Mouse (Mus musculus): Measurements from ENCODE around the gene Trim14. TPM values are rescaled to one million over a fixed set of nuclear protein-coding genes. Genes with fewer than 3 reads are reported as not detected.
A peak's percentile ranks its signal among the peaks of the same experiment; 100 is the strongest.

The Trim14 gene
- polyA plus RNA-seq, 1 experiment: 14.6 TPM

- peak; percentile 71 for DNase-seq
- no peaks in the 10 kb centered on the region for H3K4me1 ChIP-seq (ENCODE audit: control insufficient read depth, insufficient read depth, low read length)
- TF ChIP-seq CTCF (IDR thresholded peaks at IDR 0.05; ENCODE audit: insufficient read depth, low read length) (peak; percentile 91), POLR2A (IDR thresholded peaks at IDR 0.05; ENCODE audit: borderline replicate concordance, extremely low read depth, low read depth, low read length) (no peak)
- H3K4me3 ChIP-seq (replicated peaks; ENCODE audit: extremely low read depth, low read depth, low read length): no peak overlapping the region
- WGBS: 47% methylated on average over 4 of the region's 4 CpGs
Observed at GRCm38 (mm10) chr4:46497286-46497892, 38.6 kb downstream of the Trim14 start.

- TF ChIP-seq CTCF (IDR thresholded peaks at IDR 0.05; ENCODE audit: insufficient read depth, low read length) (no peak), POLR2A (IDR thresholded peaks at IDR 0.05; ENCODE audit: borderline replicate concordance, extremely low read depth, low read depth, low read length) (no peak)
- Histone ChIP-seq H3K4me1 (ENCODE audit: control insufficient read depth, insufficient read depth, low read length) (no peaks in the 10 kb centered on the region), H3K4me3 (replicated peaks; ENCODE audit: extremely low read depth, low read depth, low read length) (no peak overlapping the region)
- no peak for DNase-seq
- 84% methylated on average over 12 of the region's 12 CpGs for WGBS
Observed at GRCm38 (mm10) chr4:46495543-46495942, 40.4 kb downstream of the Trim14 start.

- no peak for DNase-seq
- no peak for TF ChIP-seq POLR2A (IDR thresholded peaks at IDR 0.05; ENCODE audit: borderline replicate concordance, extremely low read depth, low read depth, low read length)
- no peak for TF ChIP-seq CTCF (IDR thresholded peaks at IDR 0.05; ENCODE audit: insufficient read depth, low read length)
- H3K4me3 ChIP-seq (replicated peaks; ENCODE audit: extremely low read depth, low read depth, low read length): no peak overlapping the region
- H3K4me1 ChIP-seq (ENCODE audit: control insufficient read depth, insufficient read depth, low read length): peaks cover 5% of the 10 kb centered on the region; the same call in 1 of the 2 replicates
- WGBS: 97% methylated on average over 6 of the region's 6 CpGs
Observed at GRCm38 (mm10) chr4:46493071-46493470, 42.9 kb downstream of the Trim14 start.

- peaks cover 10% of the 10 kb centered on the region for H3K4me1 ChIP-seq (ENCODE audit: control insufficient read depth, insufficient read depth, low read length)
- WGBS: under 1% methylated on average over 58 of the region's 58 CpGs
- H3K4me3 ChIP-seq (replicated peaks; ENCODE audit: extremely low read depth, low read depth, low read length): peak within 1 kb of the TSS; percentile 88
- peak; percentile 62; the same call in 1 of the 2 replicates for TF ChIP-seq POLR2A (IDR thresholded peaks at IDR 0.05; ENCODE audit: borderline replicate concordance, extremely low read depth, low read depth, low read length)
- TF ChIP-seq CTCF (IDR thresholded peaks at IDR 0.05; ENCODE audit: insufficient read depth, low read length): no peak
- DNase-seq: peak; percentile 92
Observed at GRCm38 (mm10) chr4:46489028-46489925, 46.7 kb downstream of the Trim14 start, which contains the start of gene Nans. TSS of gene Nans (plus strand) at chr4:46489248.

- no peak for TF ChIP-seq CTCF (IDR thresholded peaks at IDR 0.05; ENCODE audit: insufficient read depth, low read length)
- TF ChIP-seq POLR2A (IDR thresholded peaks at IDR 0.05; ENCODE audit: borderline replicate concordance, extremely low read depth, low read depth, low read length): no peak
- H3K4me3 ChIP-seq (replicated peaks; ENCODE audit: extremely low read depth, low read depth, low read length): no peak overlapping the region
- peak; percentile 57 for DNase-seq
- H3K4me1 ChIP-seq (ENCODE audit: control insufficient read depth, insufficient read depth, low read length): peaks cover 10% of the 10 kb centered on the region
- 25% methylated on average over 5 of the region's 5 CpGs for WGBS
Observed at GRCm38 (mm10) chr4:46487348-46487747, 48.6 kb downstream of the Trim14 start.

GRCm38 (mm10) chr4:46485696-46486417, 50.1 kb downstream of the Trim14 start:
- Histone ChIP-seq H3K4me1 (ENCODE audit: control insufficient read depth, insufficient read depth, low read length) (peaks cover 10% of the 10 kb centered on the region), H3K4me3 (replicated peaks; ENCODE audit: extremely low read depth, low read depth, low read length) (no peak overlapping the region)
- TF ChIP-seq POLR2A (IDR thresholded peaks at IDR 0.05; ENCODE audit: borderline replicate concordance, extremely low read depth, low read depth, low read length) (peak; percentile 56; the same call in 1 of the 2 replicates), CTCF (IDR thresholded peaks at IDR 0.05; ENCODE audit: insufficient read depth, low read length) (no peak)
- peak; percentile 68 for DNase-seq
- 25% methylated on average over 14 of the region's 14 CpGs for WGBS

GRCm38 (mm10) chr4:46479081-46479480, 56.9 kb downstream of the Trim14 start:
- H3K4me3 ChIP-seq (replicated peaks; ENCODE audit: extremely low read depth, low read depth, low read length): no peak overlapping the region
- no peak for TF ChIP-seq POLR2A (IDR thresholded peaks at IDR 0.05; ENCODE audit: borderline replicate concordance, extremely low read depth, low read depth, low read length)
- no peak for TF ChIP-seq CTCF (IDR thresholded peaks at IDR 0.05; ENCODE audit: insufficient read depth, low read length)
- H3K4me1 ChIP-seq (ENCODE audit: control insufficient read depth, insufficient read depth, low read length): no peaks in the 10 kb centered on the region
- WGBS: 94% methylated on average over 2 of the region's 2 CpGs
- DNase-seq: no peak

GRCm38 (mm10) chr4:46475101-46475500, 60.8 kb downstream of the Trim14 start:
- 92% methylated on average over 5 of the region's 5 CpGs for WGBS
- no peak for DNase-seq
- H3K4me1 ChIP-seq (ENCODE audit: control insufficient read depth, insufficient read depth, low read length): no peaks in the 10 kb centered on the region
- no peak for TF ChIP-seq CTCF (IDR thresholded peaks at IDR 0.05; ENCODE audit: insufficient read depth, low read length)
- TF ChIP-seq POLR2A (IDR thresholded peaks at IDR 0.05; ENCODE audit: borderline replicate concordance, extremely low read depth, low read depth, low read length): no peak
- H3K4me3 ChIP-seq (replicated peaks; ENCODE audit: extremely low read depth, low read depth, low read length): no peak overlapping the region

GRCm38 (mm10) chr4:46465740-46466139, 70.2 kb downstream of the Trim14 start:
- no peak for DNase-seq
- Histone ChIP-seq H3K4me1 (ENCODE audit: control insufficient read depth, insufficient read depth, low read length) (no peaks in the 10 kb centered on the region), H3K4me3 (replicated peaks; ENCODE audit: extremely low read depth, low read depth, low read length) (no peak overlapping the region)
- WGBS: 90% methylated on average over 3 of the region's 3 CpGs
- TF ChIP-seq CTCF (IDR thresholded peaks at IDR 0.05; ENCODE audit: insufficient read depth, low read length) (no peak), POLR2A (IDR thresholded peaks at IDR 0.05; ENCODE audit: borderline replicate concordance, extremely low read depth, low read depth, low read length) (no peak)

All from lung, adult 2 months (tissue).